Mouse (Mus musculus) embryo, embryonic 9.5 days (tissue): ENCODE measurements around the gene Slamf9.
A peak's percentile ranks its signal among the peaks of the same experiment; 100 is the strongest.

Experiments used
- DNase-seq: peaks from one replicate; pipeline ENCODE4 v3.0.0-alpha.2; 2017; ENCODE audit errors: extremely low spot score

Slamf9 gene

GRCm38 (mm10) chr1:172461602-172462001 lies 13.6 kb upstream of the Slamf9 start:
- DNase-seq: no peak

DNA sequence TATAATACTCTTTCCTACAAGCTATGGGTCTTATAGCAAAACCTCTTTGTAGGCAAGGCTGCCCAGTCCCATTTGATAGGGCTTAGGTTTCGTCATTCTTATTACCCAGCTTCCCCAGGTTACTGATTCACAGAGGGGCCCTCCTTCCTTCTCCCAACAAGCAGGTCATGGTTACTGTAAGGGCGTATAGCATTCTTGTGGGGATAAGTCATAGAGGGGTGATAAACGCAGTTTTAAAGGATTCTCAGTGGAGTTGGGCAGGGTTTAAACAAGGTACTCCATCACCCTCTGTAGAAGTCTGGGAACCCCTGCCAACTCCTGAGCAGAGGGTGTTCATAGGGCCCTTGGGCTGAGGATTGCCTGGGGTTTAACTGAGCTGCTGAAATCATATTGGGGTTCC lies 12.6 kb upstream of the Slamf9 start:
- DNase-seq: no peak

GRCm38 (mm10) chr1:172463387-172464333 lies 11.5 kb upstream of the Slamf9 start:
- DNase-seq: no peak

DNA sequence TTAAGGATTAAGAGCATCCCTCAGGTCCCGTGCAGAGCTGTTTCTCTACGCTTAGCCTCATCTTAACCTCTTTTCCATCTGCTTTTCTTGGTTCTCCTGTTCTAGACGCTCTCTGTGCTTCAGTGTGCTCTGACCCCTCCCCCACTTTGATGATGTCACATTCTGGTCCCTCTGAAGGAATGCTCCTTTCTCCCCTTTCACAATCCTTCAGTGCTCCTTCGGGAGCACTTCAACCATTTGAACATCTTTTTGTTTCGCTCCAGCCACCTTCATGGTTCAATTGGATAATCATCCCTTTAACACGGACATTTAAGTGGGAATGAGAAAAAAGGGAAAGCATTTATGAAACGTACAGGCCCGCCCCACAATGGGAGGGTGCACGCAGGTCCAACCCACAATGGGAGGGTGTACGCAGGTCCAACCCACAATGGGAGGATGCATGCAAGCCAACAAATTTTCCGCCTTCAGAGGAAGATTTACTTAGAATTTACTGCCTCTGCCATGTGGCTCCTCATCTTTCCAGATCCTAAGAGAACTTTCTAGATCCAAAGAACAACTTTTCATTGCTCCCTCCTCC lies 6.8 kb upstream of the Slamf9 start:
- DNase-seq: no peak

GRCm38 (mm10) chr1:172469373-172469772 lies 5.8 kb upstream of the Slamf9 start:
- DNase-seq: no peak

- DNase-seq: no peak
Observed at GRCm38 (mm10) chr1:172469810-172470448, 5.2 kb upstream of the Slamf9 start.

DNA sequence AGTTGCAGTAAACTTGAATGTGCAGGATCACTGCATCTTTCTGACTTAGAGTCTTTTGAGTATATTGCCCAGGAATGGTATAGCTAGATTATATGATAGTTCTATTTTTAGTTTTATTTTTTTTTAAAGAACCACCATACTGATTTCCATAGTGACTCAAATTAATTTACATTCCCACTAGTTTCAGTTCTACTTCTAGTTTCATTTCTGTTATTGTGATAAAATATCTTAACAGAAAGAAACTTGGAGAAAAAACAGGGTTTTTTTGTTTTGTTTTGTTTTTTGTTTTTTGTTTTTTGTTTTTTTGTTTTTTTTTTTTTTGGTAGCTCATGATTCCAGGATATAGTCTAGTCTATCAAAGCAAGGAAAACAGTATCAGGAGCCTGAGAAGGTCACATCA lies 2.2 kb upstream of the Slamf9 start:
- no peak for DNase-seq

DNA sequence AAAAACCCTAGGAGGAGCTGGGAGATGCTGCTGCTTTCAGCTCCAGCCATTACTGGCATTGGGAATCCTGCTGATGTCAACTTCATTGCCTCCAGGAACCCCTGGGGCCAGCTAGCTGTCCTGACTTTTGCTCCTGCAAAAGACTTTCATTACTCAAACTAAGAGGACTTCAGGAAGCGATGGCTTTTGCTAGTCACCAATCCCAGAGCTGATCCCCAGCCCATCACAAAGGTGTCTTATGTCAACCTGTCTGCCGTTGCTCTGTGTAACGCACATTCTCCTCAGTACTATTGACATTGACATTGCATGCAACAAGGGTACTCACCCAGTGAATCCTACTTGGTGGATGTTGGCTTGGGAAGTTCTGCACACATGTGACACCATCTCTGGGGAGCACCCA lies 962 bp upstream of the Slamf9 start:
- DNase-seq: no peak

- no peak for DNase-seq
Observed at GRCm38 (mm10) chr1:172478020-172478419, 2.9 kb downstream of the Slamf9 start.

- DNase-seq: no peak
Observed at GRCm38 (mm10) chr1:172480376-172480775, 5.2 kb downstream of the Slamf9 start.

- DNase-seq: no peak
Observed at GRCm38 (mm10) chr1:172481111-172481510, 6.0 kb downstream of the Slamf9 start.

GRCm38 (mm10) chr1:172481540-172482280 lies 6.6 kb downstream of the Slamf9 start, which contains the start of gene Igsf9:
Igsf9 (plus strand) TSS chr1:172481788.
- peak; percentile 95 for DNase-seq

- no peak for DNase-seq
Observed at GRCm38 (mm10) chr1:172482518-172483360, 7.6 kb downstream of the Slamf9 start.

GRCm38 (mm10) chr1:172483361-172483660 lies 8.2 kb downstream of the Slamf9 start:
- no peak for DNase-seq

DNA sequence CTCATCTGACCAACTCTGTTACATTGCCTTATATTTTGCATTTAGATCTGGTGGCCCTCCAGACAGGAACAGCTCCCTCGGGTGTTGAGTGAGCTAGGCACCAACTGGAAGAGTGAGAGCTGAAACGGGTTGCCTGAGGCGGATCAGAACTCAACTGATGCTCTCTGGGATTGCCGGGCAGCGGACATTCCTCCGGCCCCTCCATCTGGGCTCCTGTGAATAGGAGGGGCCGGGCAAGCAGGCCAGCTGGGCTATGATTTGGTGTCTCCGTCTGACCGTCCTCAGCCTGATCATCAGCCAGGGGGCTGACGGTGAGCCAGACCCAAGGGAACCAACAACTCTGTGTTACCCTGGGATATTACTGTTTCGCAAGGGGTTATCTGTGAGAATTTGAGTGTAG lies 9.1 kb downstream of the Slamf9 start:
- no peak for DNase-seq

GRCm38 (mm10) chr1:172484671-172485070 lies 9.5 kb downstream of the Slamf9 start:
- no peak for DNase-seq

DNA sequence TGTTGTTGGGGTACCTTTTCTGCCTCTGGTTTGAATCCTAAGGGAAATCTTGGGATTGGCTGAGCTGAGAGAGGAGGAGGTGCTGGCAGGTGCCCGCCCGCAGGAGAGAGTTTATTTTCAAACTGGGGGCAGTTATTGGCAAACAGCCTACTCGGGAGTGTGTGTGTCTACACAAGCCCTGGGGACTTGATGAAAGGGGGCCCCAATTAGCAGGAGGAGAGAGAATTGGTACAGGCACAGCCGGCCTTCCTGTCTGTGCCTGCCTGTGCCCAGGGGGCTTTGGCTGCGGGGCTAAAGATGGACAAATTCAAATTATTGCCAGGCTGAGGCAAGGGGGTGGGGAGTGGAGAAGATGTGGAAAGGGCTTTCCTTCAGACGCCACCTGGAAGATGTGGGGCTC lies 10.7 kb downstream of the Slamf9 start:
- no peak for DNase-seq

- DNase-seq: peak; percentile 62
Observed at GRCm38 (mm10) chr1:172486236-172486635, 11.1 kb downstream of the Slamf9 start.

- DNase-seq: no peak
Observed at GRCm38 (mm10) chr1:172486651-172487050, 11.5 kb downstream of the Slamf9 start.

- DNase-seq: no peak
Observed at GRCm38 (mm10) chr1:172487859-172488258, 12.7 kb downstream of the Slamf9 start.

DNA sequence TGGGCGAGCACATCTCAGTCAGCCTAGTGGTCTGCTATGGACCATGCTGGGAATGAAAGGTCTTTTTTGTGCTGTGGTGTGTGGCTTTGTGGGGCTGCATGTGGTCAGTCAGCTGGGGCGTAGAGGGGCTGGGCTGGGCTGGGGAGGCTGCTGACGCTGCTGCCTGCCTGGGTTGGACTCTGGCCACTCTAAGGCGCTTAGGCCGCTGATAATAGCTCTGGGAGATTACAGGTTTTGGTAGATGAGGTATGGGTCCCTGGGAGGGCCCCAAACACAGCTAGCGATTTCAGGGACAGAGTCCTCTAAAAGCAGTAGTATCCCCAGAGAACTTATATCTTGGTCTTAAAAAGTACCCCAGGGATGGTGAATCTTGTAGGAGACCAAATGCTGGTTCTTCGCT lies 13.7 kb downstream of the Slamf9 start:
- no peak for DNase-seq
